Mouse (Mus musculus): ENCODE data around the gene Krt222.

The Krt222 gene

GRCm38 (mm10) chr11:99238468-99238867 is 5.4 kb downstream of the Krt222 start:
- no peak for DNase-seq (ENCODE audit: low read depth, low spot score)

- no peak for DNase-seq (ENCODE audit: low read depth, low spot score)
Measured at GRCm38 (mm10) chr11:99231049-99231816, 12.7 kb downstream of the Krt222 start.

- DNase-seq (ENCODE audit: low read depth, low spot score), result peak; percentile 78
Measured at GRCm38 (mm10) chr11:99230261-99231048, 13.4 kb downstream of the Krt222 start, which contains the start of gene Smarce1. Smarce1 (minus strand) TSS chr11:99231017.

- DNase-seq (ENCODE audit: low read depth, low spot score), result no peak
Measured at GRCm38 (mm10) chr11:99229641-99230260, 14.1 kb downstream of the Krt222 start.

GRCm38 (mm10) chr11:99226298-99226697 is 17.6 kb downstream of the Krt222 start:
- no peak for DNase-seq (ENCODE audit: low read depth, low spot score)

- no peak for DNase-seq (ENCODE audit: low read depth, low spot score)
Measured at GRCm38 (mm10) chr11:99223310-99223709, 20.6 kb downstream of the Krt222 start.

- DNase-seq (ENCODE audit: low read depth, low spot score), result no peak
Measured at GRCm38 (mm10) chr11:99221811-99222210, 22.1 kb downstream of the Krt222 start.

GRCm38 (mm10) chr11:99217248-99217986 is 26.5 kb downstream of the Krt222 start:
- DNase-seq (ENCODE audit: low read depth, low spot score), result no peak

- DNase-seq (ENCODE audit: low read depth, low spot score), result no peak
Measured at GRCm38 (mm10) chr11:99216181-99216580, 27.7 kb downstream of the Krt222 start.

- no peak for DNase-seq (ENCODE audit: low read depth, low spot score)
Measured at GRCm38 (mm10) chr11:99212693-99213092, 31.2 kb downstream of the Krt222 start.

GRCm38 (mm10) chr11:99211964-99212363 is 31.9 kb downstream of the Krt222 start:
- no peak for DNase-seq (ENCODE audit: low read depth, low spot score)

GRCm38 (mm10) chr11:99208105-99208669 is 35.7 kb downstream of the Krt222 start:
- DNase-seq (ENCODE audit: low read depth, low spot score), result no peak

- DNase-seq (ENCODE audit: low read depth, low spot score), result no peak
Measured at GRCm38 (mm10) chr11:99207449-99207848, 36.4 kb downstream of the Krt222 start.

GRCm38 (mm10) chr11:99206954-99207353 is 36.9 kb downstream of the Krt222 start:
- no peak for DNase-seq (ENCODE audit: low read depth, low spot score)

GRCm38 (mm10) chr11:99189154-99189582 is 54.7 kb downstream of the Krt222 start:
- DNase-seq (ENCODE audit: low read depth, low spot score), result peak; percentile 22

GRCm38 (mm10) chr11:99187348-99187747 is 56.5 kb downstream of the Krt222 start:
- no peak for DNase-seq (ENCODE audit: low read depth, low spot score)

GRCm38 (mm10) chr11:99186836-99187235 is 57.0 kb downstream of the Krt222 start:
- DNase-seq (ENCODE audit: low read depth, low spot score), result no peak

All from retina, adult 2 months (tissue).